Mouse (Mus musculus) stomach, postnatal 0 days (tissue): ENCODE measurements around the gene Lgals4. TPM values are rescaled to one million over a fixed set of nuclear protein-coding genes. Genes with fewer than 3 reads are reported as not detected.

Experiments
- ATAC-seq: fragments of 200-750 bp; cut with Nextera tagmentation; 2 replicates; pipeline ENCODE4 v1.8.0; 2017; ENCODE audit not compliant: low FRiP score, low TSS enrichment
- DNase-seq: peaks from one replicate; pipeline ENCODE4 v3.0.0-alpha.2; 2016; ENCODE audit warnings: low spot score
- H3K27ac ChIP-seq: fragments of 300-500 bp; sonication (generic); replicated peaks from 2 replicates; pipeline ENCODE4 v1.5.1; 2014; ENCODE audit warnings: mild to moderate bottlenecking, control low read depth
- H3K27me3 ChIP-seq: fragments of 300-500 bp; sonication (generic); 2 replicates; pipeline ENCODE4 v1.6.1; 2014; ENCODE audit warnings: low read length; ENCODE audit not compliant: control insufficient read depth, insufficient read depth
- H3K36me3 ChIP-seq: fragments of 300-500 bp; sonication (generic); 2 replicates; pipeline ENCODE4 v1.6.1; 2014; ENCODE audit warnings: low read length, mixed read lengths; ENCODE audit not compliant: control insufficient read depth, insufficient read depth
- H3K4me1 ChIP-seq: fragments of 300-500 bp; sonication (generic); replicated peaks from 2 replicates; pipeline ENCODE4 v1.6.1; 2014; ENCODE audit warnings: antibody characterized with exemption; ENCODE audit not compliant: control insufficient read depth, insufficient read depth
- H3K4me2 ChIP-seq: fragments of 300-500 bp; sonication (generic); replicated peaks from 2 replicates; pipeline ENCODE4 v1.6.1; 2014; ENCODE audit warnings: low read depth, mild to moderate bottlenecking, control low read depth, moderate library complexity
- H3K4me3 ChIP-seq: fragments of 300-500 bp; sonication (generic); 2 replicates; pipeline ENCODE4 v1.5.1; 2014; ENCODE audit warnings: low read depth, low read length, control low read depth
- H3K9ac ChIP-seq: fragments of 300-500 bp; sonication (generic); 2 replicates; pipeline ENCODE4 v1.6.1; 2014; ENCODE audit warnings: mild to moderate bottlenecking, low read length, control low read depth, mixed read lengths
- H3K9me3 ChIP-seq: fragments of 300-500 bp; sonication (generic); 2 replicates; pipeline ENCODE4 v1.6.1; 2016; ENCODE audit warnings: low read length; ENCODE audit not compliant: control insufficient read depth
- CTCF ChIP-seq: IDR thresholded peaks from 2 replicates; pipeline ENCODE4 v1.5.1; 2016; ENCODE audit warnings: antibody characterized with exemption, low read depth, mild to moderate bottlenecking, moderate library complexity
- EP300 ChIP-seq: optimal IDR thresholded peaks from 2 replicates; pipeline ENCODE3; 2016; ENCODE audit warnings: antibody characterized with exemption
- WGBS: fragments of 180-500 bp; shearing (Covaris S2); extraction: QIAGEN DNeasy Blood & Tissue Kit; methylation state at CpG from one replicate; pipeline ENCODE4 v1.1.7; 2014; 5-methylcytosine and 5-hydroxymethylcytosine counted together
- polyA plus RNA-seq: library from polyadenylated mRNA; unstranded; fragments of >200 nt; fragmentation: Nextera tagmentation; extraction: Ambion mirVana; gene quantifications from 2 replicates; pipeline ENCODE4 v1.2.1, GENCODE M21; 2015

Lgals4 gene
- polyA plus RNA-seq, 1 experiment from 2014 or later: 489 TPM

GRCm38 (mm10) chr7:28814306-28815034 lies 19.2 kb upstream of the Lgals4 start:
- Histone ChIP-seq H3K4me2 (no peak overlapping the region), H3K27me3 (no peaks in the 10 kb centered on the region), H3K9me3 (no peaks in the 10 kb centered on the region), H3K27ac (no peak overlapping the region), H3K4me3 (no peak overlapping the region), H3K36me3 (peaks cover 54% of the 10 kb centered on the region), H3K4me1 (peaks cover 7% of the 10 kb centered on the region), H3K9ac (no peak overlapping the region)
- 80% methylated on average over 5 of the region's 5 CpGs for WGBS
- no peak for TF ChIP-seq EP300
- no peak for TF ChIP-seq CTCF
- DNase-seq (no peak), ATAC-seq (no peak)

DNA sequence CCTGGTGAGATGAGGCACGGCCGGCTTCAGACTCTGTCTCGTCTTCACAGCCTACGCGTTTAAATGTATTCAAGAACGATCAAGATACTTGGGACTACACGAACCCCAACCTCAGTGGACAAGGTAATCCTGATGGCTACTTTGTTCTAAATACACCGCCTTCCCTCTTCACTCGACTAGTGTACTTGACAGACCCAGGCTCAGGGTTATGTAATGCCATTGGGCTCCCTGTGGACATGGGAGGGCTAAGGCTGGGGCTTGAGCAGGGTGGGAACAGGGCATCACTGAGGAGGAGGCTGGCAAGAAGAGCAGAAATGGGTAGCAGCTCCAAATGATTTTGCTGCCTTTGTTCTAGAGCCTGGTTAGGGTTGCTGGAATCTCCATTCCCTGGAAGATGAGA lies 18.4 kb upstream of the Lgals4 start:
- Histone ChIP-seq H3K4me1 (peaks cover 7% of the 10 kb centered on the region), H3K9ac (peak overlapping the region; percentile 13; the same call in 1 of the 2 replicates), H3K36me3 (peaks cover 59% of the 10 kb centered on the region), H3K4me2 (no peak overlapping the region), H3K27me3 (no peaks in the 10 kb centered on the region), H3K27ac (0 out of 2 replicates have a peak overlapping the region, but pooled peaks have one; percentile 24), H3K9me3 (no peaks in the 10 kb centered on the region), H3K4me3 (no peak overlapping the region)
- 79% methylated on average over 9 of the region's 9 CpGs for WGBS
- TF ChIP-seq CTCF: no peak
- TF ChIP-seq EP300: no peak
- ATAC-seq: no peak
- DNase-seq: no peak

DNA sequence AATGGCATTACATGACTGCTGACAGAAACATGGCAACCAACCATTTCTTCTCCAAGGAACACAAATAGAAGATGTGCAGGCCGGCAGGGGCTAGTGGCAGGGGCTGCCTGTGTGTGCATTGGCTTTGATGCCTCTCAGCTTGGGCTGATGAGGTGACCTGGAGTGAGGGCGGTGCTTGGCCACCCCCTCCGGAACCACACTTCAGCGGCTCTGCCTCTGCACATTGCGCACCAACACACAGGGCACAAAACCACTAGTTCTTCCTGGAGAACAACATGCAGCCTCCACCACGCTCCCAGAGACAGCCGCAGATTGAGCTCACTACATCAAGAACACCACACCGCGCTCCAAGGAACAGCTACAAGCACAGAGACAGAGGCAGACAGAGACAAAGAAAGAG lies 17.5 kb upstream of the Lgals4 start:
- peaks cover 68% of the 10 kb centered on the region for H3K36me3 ChIP-seq
- H3K27ac ChIP-seq: no peak overlapping the region
- H3K9ac ChIP-seq: no peak overlapping the region
- no peak overlapping the region for H3K4me3 ChIP-seq
- H3K4me1 ChIP-seq: peaks cover 7% of the 10 kb centered on the region
- 78% methylated on average over 9 of the region's 9 CpGs for WGBS
- DNase-seq (no peak), ATAC-seq (no peak)
- TF ChIP-seq CTCF: no peak
- TF ChIP-seq EP300: no peak
- no peaks in the 10 kb centered on the region for H3K9me3 ChIP-seq
- no peaks in the 10 kb centered on the region for H3K27me3 ChIP-seq
- no peak overlapping the region for H3K4me2 ChIP-seq

GRCm38 (mm10) chr7:28816920-28817319 lies 16.7 kb upstream of the Lgals4 start:
- H3K4me3 ChIP-seq: no peak overlapping the region
- no peak overlapping the region for H3K4me2 ChIP-seq
- H3K36me3 ChIP-seq: peaks cover 73% of the 10 kb centered on the region
- ATAC-seq: no peak
- H3K27me3 ChIP-seq: no peaks in the 10 kb centered on the region
- 91% methylated on average over 10 of the region's 10 CpGs for WGBS
- no peak for DNase-seq
- peaks cover 7% of the 10 kb centered on the region for H3K4me1 ChIP-seq
- no peak overlapping the region for H3K9ac ChIP-seq
- TF ChIP-seq EP300 (no peak), CTCF (no peak)
- H3K9me3 ChIP-seq: no peaks in the 10 kb centered on the region
- no peak overlapping the region for H3K27ac ChIP-seq

- no peak overlapping the region for H3K4me3 ChIP-seq
- no peak overlapping the region for H3K4me2 ChIP-seq
- no peak for DNase-seq
- H3K4me1 ChIP-seq: peaks cover 3% of the 10 kb centered on the region; the same call in 1 of the 2 replicates
- no peaks in the 10 kb centered on the region for H3K27me3 ChIP-seq
- no peak overlapping the region for H3K27ac ChIP-seq
- H3K9ac ChIP-seq: no peak overlapping the region
- no peak for TF ChIP-seq EP300
- ATAC-seq: no peak
- H3K9me3 ChIP-seq: no peaks in the 10 kb centered on the region
- 66% methylated on average over 6 of the region's 6 CpGs for WGBS
- H3K36me3 ChIP-seq: peaks cover 79% of the 10 kb centered on the region
Measured at GRCm38 (mm10) chr7:28817524-28817923, 16.1 kb upstream of the Lgals4 start.

DNA sequence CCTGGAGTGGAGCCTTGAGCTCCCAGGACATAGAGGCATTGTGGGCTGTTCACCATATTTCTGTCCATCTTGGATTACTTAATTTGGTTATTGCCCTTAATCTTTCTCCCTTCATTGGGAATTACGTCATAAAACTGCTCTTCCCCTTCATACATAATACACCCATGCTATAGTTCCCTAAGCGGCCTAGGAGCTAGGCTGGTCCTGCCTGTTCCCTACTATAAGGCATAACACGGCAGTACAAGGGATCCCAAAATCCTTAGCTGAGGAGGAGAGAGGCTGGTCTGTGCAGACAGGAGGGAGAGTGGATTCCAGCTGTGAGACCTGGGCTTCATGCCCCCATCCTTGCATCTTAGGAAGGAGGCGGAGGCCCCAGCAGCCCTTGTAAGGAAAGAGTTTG lies 15.7 kb upstream of the Lgals4 start:
- TF ChIP-seq CTCF: no peak
- TF ChIP-seq EP300: no peak
- WGBS: 70% methylated on average over 4 of the region's 4 CpGs
- DNase-seq (no peak), ATAC-seq (no peak)
- Histone ChIP-seq H3K36me3 (peaks cover 80% of the 10 kb centered on the region), H3K4me2 (no peak overlapping the region), H3K9me3 (no peaks in the 10 kb centered on the region), H3K4me3 (no peak overlapping the region), H3K27ac (0 out of 2 replicates have a peak overlapping the region, but pooled peaks have one; percentile 24), H3K9ac (no peak overlapping the region), H3K4me1 (0 out of 2 replicates have a peak, but pooled peaks cover 2% of the 10 kb centered on the region), H3K27me3 (no peaks in the 10 kb centered on the region)
